In the genomic region with DNA sequence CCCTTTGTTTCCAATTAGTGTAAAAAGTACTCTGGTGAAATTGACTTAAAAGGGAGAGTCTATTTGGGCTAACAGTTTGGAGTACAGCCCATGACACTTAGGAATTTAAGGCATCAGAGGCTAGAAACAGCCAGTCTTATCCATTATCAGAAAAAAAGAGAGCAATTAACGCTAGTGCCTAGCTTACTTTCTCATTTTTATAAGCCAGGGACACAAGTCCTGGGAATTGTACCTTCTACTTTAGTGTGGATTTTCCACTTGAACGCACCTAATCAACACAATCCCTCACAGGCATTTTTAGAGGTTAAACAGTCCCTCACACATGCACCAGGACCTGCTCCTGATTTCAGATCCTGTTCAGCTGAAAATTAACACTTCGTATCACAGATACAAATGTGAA, we compare ENCODE assay signal across 22 mouse cellular contexts.
DNase-seq lines count a peak whose midpoint lies in the region; ATAC-seq and TF ChIP-seq lines count a peak whose summit lies in the region.
"Had no signal": no experiment of that assay in that cellular context is flagged by ENCODE, and none has a peak within 500 bp of the region (broad histone marks: within the 10 kb centered on the region; RNA-seq: fewer than 3 reads in every experiment).

No protein-coding gene starts in this region.

- H3K36me3 ChIP-seq in forebrain, embryonic 11.5 days (ENCODE audit: control insufficient read depth, insufficient read depth, low read length) = no peaks in the 10 kb centered on the region
- H3K36me3 ChIP-seq in forebrain, postnatal 0 days (ENCODE audit: insufficient read depth) = no peaks in the 10 kb centered on the region
- no peaks in the 10 kb centered on the region for H3K36me3 ChIP-seq in kidney, postnatal 0 days (ENCODE audit: insufficient read depth, low read length)
- H3K36me3 ChIP-seq in thymus, adult 2 months (ENCODE audit: control insufficient read depth, insufficient read depth, low read length) = no peaks in the 10 kb centered on the region
- H3K36me3 ChIP-seq: hindbrain, embryonic 10.5 days; limb, embryonic 15.5 days; neural tube, embryonic 13.5 days had no signal

- H3K9ac ChIP-seq in forebrain, embryonic 11.5 days (ENCODE audit: low read length) = no peak overlapping the region
- H3K9ac ChIP-seq in forebrain, postnatal 0 days = no peak overlapping the region
- H3K9ac ChIP-seq in kidney, postnatal 0 days (ENCODE audit: low read depth, low read length) = no peak overlapping the region
- H3K9ac ChIP-seq: limb, embryonic 15.5 days; liver, embryonic 14.5 days; lung, embryonic 14.5 days; neural tube, embryonic 13.5 days had no signal

- no peaks in the 10 kb centered on the region for H3K4me1 ChIP-seq in forebrain, embryonic 11.5 days (replicated peaks; ENCODE audit: control insufficient read depth, insufficient read depth, low read length)
- no peaks in the 10 kb centered on the region for H3K4me1 ChIP-seq in forebrain, postnatal 0 days (ENCODE audit: insufficient read depth)
- no peaks in the 10 kb centered on the region; the same call in 1 of the 2 replicates for H3K4me1 ChIP-seq in kidney, postnatal 0 days (replicated peaks; ENCODE audit: insufficient read depth, low read length)
- H3K4me1 ChIP-seq in thymus, adult 2 months (replicated peaks; ENCODE audit: control insufficient read depth, insufficient read depth, low read length) = no peaks in the 10 kb centered on the region
- H3K4me1 ChIP-seq: hindbrain, embryonic 10.5 days; limb, embryonic 15.5 days; megakaryocyte, embryonic 14.5 days had no signal

- intact Hi-C loops in gastrocnemius, postnatal 36 days (cut with DNase I) = no loop called here

- H3K4me3 ChIP-seq in forebrain, embryonic 11.5 days (ENCODE audit: low read depth, low read length) = no peak overlapping the region
- no peak overlapping the region for H3K4me3 ChIP-seq in forebrain, postnatal 0 days (ENCODE audit: low read depth, low read length)
- H3K4me3 ChIP-seq in kidney, postnatal 0 days (replicated peaks; ENCODE audit: low read depth, low read length) = no peak overlapping the region
- no peak overlapping the region for H3K4me3 ChIP-seq in thymus, adult 2 months (ENCODE audit: control insufficient read depth, insufficient read depth, low read length)
- H3K4me3 ChIP-seq: hindbrain, embryonic 10.5 days; left cerebral cortex, adult 2 months; limb, embryonic 15.5 days; megakaryocyte, embryonic 14.5 days; neural tube, embryonic 13.5 days had no signal

- no peak for TF ChIP-seq POLR2A in thymus, adult 2 months (IDR thresholded peaks at IDR 0.05; ENCODE audit: control insufficient read depth, extremely low read depth, insufficient read depth, low read length, poor library complexity)

- no peaks in the 10 kb centered on the region for H3K27me3 ChIP-seq in forebrain, embryonic 11.5 days (ENCODE audit: control insufficient read depth, insufficient read depth, low read length)
- H3K27me3 ChIP-seq in forebrain, postnatal 0 days (ENCODE audit: insufficient read depth, low read length) = no peaks in the 10 kb centered on the region
- no peaks in the 10 kb centered on the region for H3K27me3 ChIP-seq in kidney, postnatal 0 days (ENCODE audit: insufficient read depth, low read length)
- H3K27me3 ChIP-seq in thymus, adult 2 months (ENCODE audit: control insufficient read depth, insufficient read depth, low read length) = no peaks in the 10 kb centered on the region
- H3K27me3 ChIP-seq: limb, embryonic 15.5 days; neural tube, embryonic 13.5 days had no signal

- no peak for TF ChIP-seq CTCF in forebrain, postnatal 0 days (IDR thresholded peaks at IDR 0.05; ENCODE audit: low read depth)
- TF ChIP-seq CTCF in kidney, postnatal 0 days (IDR thresholded peaks at IDR 0.05; ENCODE audit: low read depth) = no peak
- TF ChIP-seq CTCF in thymus, adult 2 months (IDR thresholded peaks at IDR 0.05; ENCODE audit: borderline replicate concordance, control insufficient read depth, extremely low read depth, insufficient read depth, low read length, poor library complexity) = no peak

- WGBS in forebrain, embryonic 11.5 days = 14% methylated on average over 3 of the region's 3 CpGs
- 13% methylated on average over 3 of the region's 3 CpGs for WGBS in forebrain, postnatal 0 days
- WGBS in kidney, postnatal 0 days = 46% methylated on average over 3 of the region's 3 CpGs
- 92% methylated on average over 3 of the region's 3 CpGs for WGBS in thymus, adult 2 months

- peak; percentile 85 for ATAC-seq in forebrain, embryonic 11.5 days (replicated peaks; ENCODE audit: low FRiP score)
- ATAC-seq in forebrain, postnatal 0 days = no peak
- ATAC-seq in kidney, postnatal 0 days (replicated peaks; ENCODE audit: low FRiP score, low read depth) = no peak
- ATAC-seq in inflammation-experienced regulatory T-cells, adult 6 months = no peak

- no peak overlapping the region for H3K4me2 ChIP-seq in forebrain, embryonic 11.5 days (ENCODE audit: low read depth, low read length, severe bottlenecking)
- H3K4me2 ChIP-seq in forebrain, postnatal 0 days (ENCODE audit: low read depth) = no peak overlapping the region
- H3K4me2 ChIP-seq in kidney, postnatal 0 days (ENCODE audit: low read length) = no peak overlapping the region
- H3K4me2 ChIP-seq: heart, embryonic 11.5 days; limb, embryonic 15.5 days; lung, embryonic 14.5 days; neural tube, embryonic 13.5 days had no signal

- no peaks in the 10 kb centered on the region for H3K9me3 ChIP-seq in forebrain, embryonic 11.5 days (ENCODE audit: control insufficient read depth, low read length)
- no peaks in the 10 kb centered on the region for H3K9me3 ChIP-seq in forebrain, postnatal 0 days (ENCODE audit: low read length)
- H3K9me3 ChIP-seq in kidney, postnatal 0 days (replicated peaks; ENCODE audit: low read length) = no peaks in the 10 kb centered on the region
- H3K9me3 ChIP-seq: hindbrain, embryonic 10.5 days; limb, embryonic 15.5 days; neural tube, embryonic 13.5 days had no signal

- no peak for DNase-seq in forebrain, embryonic 11.5 days (ENCODE audit: low spot score)
- no peak for DNase-seq in forebrain, postnatal 0 days
- DNase-seq in kidney, adult 8-10 months = peak; percentile 44 to 84
- no peak for DNase-seq in kidney, adult 18-20 months
- DNase-seq in kidney, postnatal 0 days (ENCODE audit: low spot score) = no peak
- DNase-seq in thymus, adult 2 months = no peak
- DNase-seq in gastrocnemius, postnatal 36 days = no peak
- DNase-seq: adrenal gland, postnatal 10 days; cerebellum, adult 8-10 months; cerebellum, postnatal 36 days; gastrocnemius, postnatal 10 days; heart, adult 11 months; lung, embryonic 14.5 days; midbrain, embryonic 14.5 days had no signal

- H3K27ac ChIP-seq in forebrain, embryonic 11.5 days (ENCODE audit: low read depth, low read length) = no peak overlapping the region
- H3K27ac ChIP-seq in forebrain, postnatal 0 days (ENCODE audit: low read depth, low read length) = no peak overlapping the region
- peak overlapping the region; percentile 57; the same call in 1 of the 2 replicates for H3K27ac ChIP-seq in kidney, postnatal 0 days
- H3K27ac ChIP-seq in thymus, adult 2 months (ENCODE audit: control insufficient read depth, insufficient read depth, low read length) = no peak overlapping the region
- H3K27ac ChIP-seq: hindbrain, embryonic 10.5 days; left cerebral cortex, adult 2 months; limb, embryonic 15.5 days; liver, embryonic 14.5 days; neural tube, embryonic 13.5 days had no signal

Comparison
In these comparisons a context has a peak if more than half of its experiments do, and no peak if none do; other contexts are left out.
1. DNase-seq: peak in kidney, adult 8-10 months (2 of 2); none in forebrain, embryonic 11.5 days (single experiment), forebrain, postnatal 0 days (single experiment), kidney, adult 18-20 months (single experiment), kidney, postnatal 0 days (single experiment), thymus, adult 2 months (single experiment) and gastrocnemius, postnatal 36 days (0 of 2).